Mouse (Mus musculus) testis, adult 2 months (tissue): ENCODE data around the gene Cib1.

ENCODE experiments used
- CTCF ChIP-seq: fragments of 200-500 bp; IDR thresholded peaks from 2 replicates; pipeline ENCODE4 v1.5.1; 2012; ENCODE audit warnings: low read depth, mild to moderate bottlenecking, inconsistent platforms, low read length, moderate library complexity; ENCODE audit not compliant: control insufficient read depth, insufficient read depth, insufficient replicate concordance
- POLR2A ChIP-seq: fragments of 200-500 bp; IDR thresholded peaks from 2 replicates; pipeline ENCODE4 v1.6.1; 2012; ENCODE audit warnings: low read depth, mild to moderate bottlenecking, inconsistent platforms, low read length, moderate library complexity; ENCODE audit not compliant: control insufficient read depth

GRCm38 (mm10) chr7:80204362-80204761 is 28.3 kb downstream of the Cib1 start:
- TF ChIP-seq POLR2A (no peak), CTCF (no peak)
